Mouse (Mus musculus): ENCODE data around the gene Ubap1. TPM values are rescaled to one million over a fixed set of nuclear protein-coding genes. Genes with fewer than 3 reads are reported as not detected.
A peak's percentile ranks its signal among the peaks of the same experiment; 100 is the strongest.

Gene Ubap1
- polyA plus RNA-seq (2015; fragmentation: Nextera tagmentation; extraction: Ambion mirVana), result 28.5 and 33.8 TPM in 2 replicates

DNA sequence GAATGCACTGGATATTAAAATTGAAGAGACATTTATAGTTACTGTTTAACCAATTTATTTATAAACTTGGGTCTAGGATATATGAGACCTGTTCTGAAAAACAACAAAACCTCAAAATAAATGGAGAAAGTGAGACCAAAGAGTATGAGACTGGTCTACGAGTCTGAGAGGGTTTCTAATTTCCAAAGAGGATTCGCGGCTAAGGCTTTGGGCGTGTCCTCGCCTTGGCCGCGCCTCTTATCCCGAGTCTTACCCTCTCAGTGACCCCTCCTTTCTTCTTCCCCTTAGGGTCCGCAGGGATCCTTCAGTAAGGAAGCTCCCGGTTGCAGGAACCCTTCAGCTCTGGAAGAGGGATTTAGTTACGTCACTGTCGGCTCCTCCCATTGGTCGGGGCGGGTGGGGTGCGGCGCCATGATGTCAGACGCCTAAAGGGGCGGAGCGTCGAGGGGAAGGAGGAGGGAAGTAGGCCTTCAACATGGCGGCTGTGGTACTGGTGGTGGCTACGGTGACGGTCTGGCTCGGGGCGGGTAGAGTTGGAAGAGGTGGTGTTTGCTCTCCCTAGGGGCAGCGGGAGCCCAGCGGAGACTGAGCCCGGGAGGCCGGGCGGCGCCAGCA is at the start of gene Ubap1:
Ubap1 (plus strand) TSS at position 413 of the 615 bp plus-strand sequence.
- no peaks in the 10 kb centered on the region for H3K36me3 ChIP-seq
- peak within 1 kb of the TSS; percentile 88 for H3K4me3 ChIP-seq (replicated peaks)
- H3K27me3 ChIP-seq, result no peaks in the 10 kb centered on the region
- peak; percentile 90 for ATAC-seq (ENCODE audit: low read depth)
- H3K27ac ChIP-seq, result peak within 1 kb of the TSS; percentile 90
- no peaks in the 10 kb centered on the region for H3K9me3 ChIP-seq (replicated peaks)
- DNase-seq, result peak; percentile 86
- peak within 1 kb of the TSS; percentile 80 for H3K4me2 ChIP-seq
- peaks cover 43% of the 10 kb centered on the region for H3K4me1 ChIP-seq (replicated peaks)
- H3K9ac ChIP-seq, result peak within 1 kb of the TSS; percentile 95
- under 1% methylated on average over 31 of the region's 31 CpGs for WGBS (ENCODE audit: insufficient replicate concordance)

- DNase-seq (no peak), ATAC-seq (ENCODE audit: low read depth) (peak; percentile 49)
- H3K4me2 ChIP-seq, result no peak overlapping the region
- peaks cover 96% of the 10 kb centered on the region for H3K36me3 ChIP-seq
- no peaks in the 10 kb centered on the region for H3K27me3 ChIP-seq
- H3K9ac ChIP-seq, result no peak overlapping the region
- peaks cover 47% of the 10 kb centered on the region for H3K4me1 ChIP-seq (replicated peaks)
- H3K9me3 ChIP-seq (replicated peaks), result no peaks in the 10 kb centered on the region
- no peak overlapping the region for H3K27ac ChIP-seq
- no peak overlapping the region for H3K4me3 ChIP-seq (replicated peaks)
- 80% methylated on average over 7 of the region's 7 CpGs for WGBS (ENCODE audit: insufficient replicate concordance)
Observed at GRCm38 (mm10) chr4:41303671-41304070, 45.1 kb upstream of the Ubap1 start.

GRCm38 (mm10) chr4:41304302-41304701 is 44.5 kb upstream of the Ubap1 start:
- Histone ChIP-seq H3K36me3 (peaks cover 96% of the 10 kb centered on the region), H3K9ac (no peak overlapping the region), H3K27ac (peak overlapping the region; percentile 15; the same call in 1 of the 2 replicates), H3K4me3 (replicated peaks) (no peak overlapping the region), H3K4me2 (no peak overlapping the region), H3K9me3 (replicated peaks) (no peaks in the 10 kb centered on the region), H3K4me1 (replicated peaks) (peaks cover 45% of the 10 kb centered on the region), H3K27me3 (no peaks in the 10 kb centered on the region)
- no peak for ATAC-seq (ENCODE audit: low read depth)
- DNase-seq, result no peak
- WGBS (ENCODE audit: insufficient replicate concordance), result 33% methylated on average over 3 of the region's 3 CpGs

- H3K36me3 ChIP-seq, result peaks cover 96% of the 10 kb centered on the region
- DNase-seq, result no peak
- WGBS (ENCODE audit: insufficient replicate concordance), result 69% methylated on average over 6 of the region's 6 CpGs
- no peaks in the 10 kb centered on the region for H3K9me3 ChIP-seq (replicated peaks)
- H3K4me1 ChIP-seq (replicated peaks), result peaks cover 65% of the 10 kb centered on the region
- H3K4me3 ChIP-seq (replicated peaks), result no peak overlapping the region
- H3K27ac ChIP-seq, result no peak overlapping the region
- no peak overlapping the region for H3K4me2 ChIP-seq
- no peak for ATAC-seq (ENCODE audit: low read depth)
- H3K27me3 ChIP-seq, result no peaks in the 10 kb centered on the region
- no peak overlapping the region for H3K9ac ChIP-seq
Observed at GRCm38 (mm10) chr4:41307406-41307805, 41.4 kb upstream of the Ubap1 start.

DNA sequence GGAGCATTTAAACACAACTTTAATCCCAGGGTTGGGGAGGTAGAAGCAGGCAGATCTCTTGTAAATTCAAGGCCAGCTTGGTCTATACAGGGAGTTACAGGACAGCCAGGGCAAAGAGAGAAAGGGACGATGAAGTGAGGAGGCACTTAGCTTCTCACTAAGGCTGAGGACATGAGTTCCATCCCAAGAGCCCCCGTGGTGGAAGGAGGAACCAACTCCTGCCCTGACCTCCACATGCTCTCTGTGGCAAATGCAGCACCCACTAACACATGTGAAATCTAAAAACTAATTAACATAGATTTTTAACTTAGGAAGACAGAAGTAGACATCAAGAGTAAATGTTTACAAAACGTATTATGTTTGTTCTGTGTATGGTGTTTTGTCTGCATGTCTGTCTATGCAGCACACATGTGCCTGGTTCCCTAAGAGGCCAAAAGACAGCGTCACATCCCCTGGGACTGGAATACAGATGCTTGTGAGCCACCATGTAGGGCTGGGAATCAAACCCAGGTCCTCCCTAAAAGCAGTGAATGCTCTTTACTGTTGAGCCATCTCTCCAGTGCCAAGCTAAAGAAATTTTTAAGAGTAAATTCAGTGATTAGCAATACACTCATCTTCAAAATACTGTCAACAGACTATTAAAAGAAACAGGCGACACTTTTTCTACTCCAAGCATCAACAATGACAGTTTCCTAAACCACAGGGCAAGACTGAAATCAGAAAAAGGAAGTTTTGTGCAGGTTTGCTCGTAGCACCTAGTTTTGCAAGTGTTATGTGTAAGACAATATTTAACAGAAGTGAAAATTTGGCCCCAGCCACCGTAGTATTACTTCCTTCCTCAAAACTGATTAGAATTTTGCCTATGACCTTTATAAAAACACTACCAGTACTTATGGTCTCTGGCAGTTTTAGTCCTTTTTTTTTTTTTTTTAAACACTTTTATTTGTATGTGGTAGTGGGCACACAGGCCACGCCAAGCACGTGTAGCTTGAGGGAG is 37.9 kb upstream of the Ubap1 start:
- no peak overlapping the region for H3K4me3 ChIP-seq (replicated peaks)
- H3K4me1 ChIP-seq (replicated peaks), result peaks cover 64% of the 10 kb centered on the region
- H3K27ac ChIP-seq, result 0 out of 2 replicates have a peak overlapping the region, but pooled peaks have one; percentile 21
- no peak overlapping the region for H3K9ac ChIP-seq
- DNase-seq (no peak), ATAC-seq (ENCODE audit: low read depth) (no peak)
- H3K27me3 ChIP-seq, result no peaks in the 10 kb centered on the region
- 62% methylated on average over 9 of the region's 9 CpGs for WGBS (ENCODE audit: insufficient replicate concordance)
- H3K36me3 ChIP-seq, result peaks cover 72% of the 10 kb centered on the region
- H3K9me3 ChIP-seq (replicated peaks), result no peaks in the 10 kb centered on the region
- peak overlapping the region; percentile 31 for H3K4me2 ChIP-seq

DNA sequence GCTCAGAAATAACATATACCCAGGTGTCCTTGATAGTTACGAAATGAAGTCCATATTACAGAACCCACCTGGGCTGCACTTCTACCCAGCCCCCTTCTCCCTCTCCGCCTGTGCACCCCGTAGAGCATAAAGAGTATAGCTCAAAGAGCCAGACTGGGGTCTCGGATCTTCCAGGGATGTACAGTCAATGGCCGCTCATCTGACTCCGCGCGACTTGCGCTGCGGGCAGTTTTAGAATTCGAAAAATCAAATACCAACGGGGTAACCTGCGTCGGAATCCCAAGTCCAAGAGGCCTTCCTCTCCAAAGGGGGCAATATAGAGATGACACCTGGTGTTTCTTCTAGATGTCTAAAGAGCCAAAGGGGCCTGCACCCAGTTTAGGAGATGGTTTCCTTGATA is 35.1 kb upstream of the Ubap1 start:
- DNase-seq (peak; percentile 11), ATAC-seq (ENCODE audit: low read depth) (peak; percentile 5)
- WGBS (ENCODE audit: insufficient replicate concordance), result 11% methylated on average over 14 of the region's 14 CpGs

DNA sequence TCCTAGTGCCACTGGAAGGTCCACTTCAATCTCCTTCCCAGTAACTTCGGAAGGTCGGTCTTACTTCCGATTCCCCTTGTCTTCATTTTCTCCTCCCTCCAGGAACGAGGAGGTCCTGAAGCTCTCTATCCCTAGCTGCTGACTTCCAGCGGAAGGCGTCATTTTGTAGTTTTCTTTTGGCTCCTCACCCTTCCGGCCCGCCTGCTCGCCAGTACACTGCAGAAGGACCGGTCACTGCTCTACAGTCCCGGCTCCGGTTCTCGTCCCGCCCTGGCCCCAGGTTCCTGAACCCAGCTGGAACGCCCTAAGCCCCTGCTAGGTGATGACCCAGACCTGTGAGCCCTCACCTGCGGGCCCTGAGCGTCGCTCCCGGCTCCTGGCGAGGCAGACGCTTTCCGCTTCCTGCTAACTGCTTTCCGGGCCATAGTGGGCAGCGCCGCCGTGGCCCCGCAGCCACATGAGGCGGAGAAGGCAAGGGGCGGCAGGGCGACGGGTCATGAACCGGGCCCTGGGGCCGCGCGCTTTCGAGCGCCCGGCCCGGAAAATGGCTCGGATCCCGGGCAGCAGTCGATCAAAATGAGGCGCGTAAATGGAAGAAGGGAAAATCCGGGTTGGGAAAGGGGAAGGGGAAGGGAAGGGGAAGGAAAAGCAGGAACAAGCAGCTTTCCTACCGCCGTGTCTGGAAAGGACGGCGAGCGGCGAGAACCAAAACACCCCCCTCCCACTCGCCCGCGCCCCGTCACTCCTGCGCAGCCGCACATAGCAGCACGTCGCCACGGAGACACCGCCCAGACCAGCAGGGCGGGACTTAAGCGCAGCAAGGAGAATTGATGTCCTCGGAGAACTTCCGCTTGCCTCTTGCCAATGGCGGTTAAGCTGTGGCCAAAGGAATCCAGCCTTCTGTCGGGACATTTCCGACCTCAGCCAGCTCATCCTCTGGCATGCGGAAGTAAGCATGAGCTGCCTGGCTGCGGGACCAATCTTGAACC is 34.4 kb upstream of the Ubap1 start, which contains the start of gene Dcaf12:
Dcaf12 (minus strand) TSS at position 749 of the 989 bp plus-strand sequence.
- Histone ChIP-seq H3K4me3 (replicated peaks) (peak within 1 kb of the TSS; percentile 83), H3K4me1 (replicated peaks) (peaks cover 55% of the 10 kb centered on the region), H3K9ac (peak within 1 kb of the TSS; percentile 97), H3K27me3 (no peaks in the 10 kb centered on the region), H3K9me3 (replicated peaks) (no peaks in the 10 kb centered on the region), H3K4me2 (peak within 1 kb of the TSS; percentile 82), H3K36me3 (peaks cover 38% of the 10 kb centered on the region), H3K27ac (peak within 1 kb of the TSS; percentile 97)
- under 1% methylated on average over 70 of the region's 70 CpGs for WGBS (ENCODE audit: insufficient replicate concordance)
- ATAC-seq (ENCODE audit: low read depth) (peak; percentile 94), DNase-seq (peak; percentile 90)

More for the DNA sequence above, 35.1 kb upstream of the Ubap1 start:
- H3K4me3 ChIP-seq (replicated peaks), result peak overlapping the region; percentile 83
- H3K4me1 ChIP-seq (replicated peaks), result peaks cover 58% of the 10 kb centered on the region
- H3K27me3 ChIP-seq, result no peaks in the 10 kb centered on the region
- H3K27ac ChIP-seq, result peak overlapping the region; percentile 97
- H3K9me3 ChIP-seq (replicated peaks), result no peaks in the 10 kb centered on the region
- H3K36me3 ChIP-seq, result peaks cover 45% of the 10 kb centered on the region
- H3K9ac ChIP-seq, result peak overlapping the region; percentile 97
- H3K4me2 ChIP-seq, result peak overlapping the region; percentile 82

DNA sequence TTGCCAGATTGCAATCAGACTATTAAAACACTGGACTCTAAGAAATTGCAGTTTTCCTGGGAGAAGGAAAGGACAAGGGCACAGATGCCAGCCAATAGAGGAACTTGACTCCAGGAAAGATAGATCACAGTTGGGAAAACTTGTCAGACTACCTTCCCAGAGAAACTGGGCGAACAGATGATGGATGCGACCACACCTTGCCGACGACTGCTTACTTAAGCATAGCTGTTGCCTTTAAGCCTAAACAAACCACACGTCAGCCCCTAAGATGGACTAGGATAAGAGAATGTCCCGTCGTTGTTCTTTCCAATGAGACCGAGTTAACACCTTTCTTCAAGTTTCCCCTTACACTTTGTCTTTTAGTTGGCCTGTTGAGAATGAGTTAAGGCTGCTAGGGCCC is 33.6 kb upstream of the Ubap1 start:
- ATAC-seq (ENCODE audit: low read depth) (no peak), DNase-seq (no peak)
- H3K4me3 ChIP-seq (replicated peaks), result peak overlapping the region; percentile 83
- peaks cover 55% of the 10 kb centered on the region for H3K4me1 ChIP-seq (replicated peaks)
- no peaks in the 10 kb centered on the region for H3K27me3 ChIP-seq
- peaks cover 31% of the 10 kb centered on the region for H3K36me3 ChIP-seq
- peak overlapping the region; percentile 82 for H3K4me2 ChIP-seq
- no peaks in the 10 kb centered on the region for H3K9me3 ChIP-seq (replicated peaks)
- H3K27ac ChIP-seq, result peak overlapping the region; percentile 97
- peak overlapping the region; percentile 97 for H3K9ac ChIP-seq
- 52% methylated on average over 8 of the region's 8 CpGs for WGBS (ENCODE audit: insufficient replicate concordance)

DNA sequence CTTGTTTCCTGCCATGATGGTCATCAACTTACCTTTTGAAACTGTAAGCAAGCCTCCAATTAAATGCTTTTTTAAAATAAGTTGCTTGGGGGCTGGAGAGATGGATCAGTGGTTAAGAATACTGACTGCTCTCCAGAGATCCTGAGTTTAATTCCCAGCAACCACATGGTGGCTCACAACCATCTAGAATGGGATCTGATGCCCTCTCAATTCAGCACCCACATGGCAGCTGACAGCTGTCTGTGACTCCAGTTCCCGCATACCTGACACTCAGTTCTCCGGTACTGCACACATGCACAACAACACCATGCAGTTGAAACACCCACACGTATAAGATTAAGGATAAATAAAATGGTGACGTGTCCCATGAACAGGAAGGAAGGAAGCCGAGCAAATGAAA is 30.5 kb upstream of the Ubap1 start:
- H3K4me1 ChIP-seq (replicated peaks), result peaks cover 26% of the 10 kb centered on the region
- DNase-seq, result no peak
- no peaks in the 10 kb centered on the region for H3K36me3 ChIP-seq
- WGBS (ENCODE audit: insufficient replicate concordance), result 66% methylated on average over 5 of the region's 5 CpGs
- no peak overlapping the region for H3K4me3 ChIP-seq (replicated peaks)
- ATAC-seq (ENCODE audit: low read depth), result no peak
- H3K4me2 ChIP-seq, result no peak overlapping the region
- 0 out of 2 replicates have a peak overlapping the region, but pooled peaks have one; percentile 13 for H3K27ac ChIP-seq
- H3K9ac ChIP-seq, result no peak overlapping the region
- no peaks in the 10 kb centered on the region for H3K27me3 ChIP-seq
- H3K9me3 ChIP-seq (replicated peaks), result no peaks in the 10 kb centered on the region

GRCm38 (mm10) chr4:41320971-41321370 is 27.8 kb upstream of the Ubap1 start:
- WGBS (ENCODE audit: insufficient replicate concordance), result 53% methylated on average over 4 of the region's 4 CpGs
- Histone ChIP-seq H3K4me3 (replicated peaks) (no peak overlapping the region), H3K4me1 (replicated peaks) (peaks cover 18% of the 10 kb centered on the region), H3K27me3 (no peaks in the 10 kb centered on the region), H3K36me3 (no peaks in the 10 kb centered on the region), H3K4me2 (no peak overlapping the region), H3K27ac (no peak overlapping the region), H3K9me3 (replicated peaks) (no peaks in the 10 kb centered on the region), H3K9ac (no peak overlapping the region)
- ATAC-seq (ENCODE audit: low read depth) (no peak), DNase-seq (no peak)
